Mouse (Mus musculus): ENCODE results near the gene Serpinb9e.
"Not testable (repeated sequence)": the region's sequence is repeated elsewhere in the genome, so short reads cannot be mapped to it uniquely, and the experiment has no call there.

Serpinb9e gene

DNA sequence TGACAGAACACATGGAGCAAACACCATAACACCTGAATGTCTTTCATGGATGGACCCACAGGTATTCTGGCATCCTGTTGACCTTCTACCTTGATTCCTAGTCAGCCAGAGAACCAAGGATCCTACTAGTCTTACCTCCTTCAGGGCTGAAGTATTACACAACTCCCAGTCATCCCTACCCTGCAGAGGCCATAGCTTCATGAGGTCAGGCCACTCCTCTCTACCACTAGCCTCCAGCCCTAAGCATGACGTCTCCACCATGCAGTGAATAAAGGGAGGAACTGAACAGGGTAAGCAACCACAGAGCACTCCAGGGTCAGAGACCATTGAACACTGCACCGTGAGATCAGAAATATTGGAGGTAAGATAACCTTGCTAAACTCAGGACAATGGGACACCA, at the start of gene Serpinb9e:
Serpinb9e (plus strand) TSS at position 301 of the 400 bp plus-strand sequence.
- not testable (repeated sequence) for DNase-seq

DNA sequence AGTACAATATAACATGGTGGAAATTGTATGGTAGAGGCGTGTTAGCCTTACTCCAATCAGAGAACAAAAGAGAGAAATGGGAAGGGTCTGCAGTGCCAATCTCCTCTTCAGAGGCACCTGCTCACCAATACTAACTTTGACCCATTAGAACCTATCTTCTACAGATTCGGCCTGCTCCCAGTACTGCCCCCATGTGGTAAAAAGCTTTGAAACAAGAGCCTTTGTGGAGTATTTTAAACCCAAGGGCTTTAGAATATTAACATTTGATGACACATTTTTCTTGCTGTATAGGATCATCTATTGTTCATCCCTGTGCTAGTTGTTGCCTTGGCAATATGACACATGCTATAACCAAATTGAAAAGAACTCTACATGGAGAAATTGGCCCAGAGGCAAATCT, 49.7 kb upstream of the Serpinb9e start:
- DNase-seq, result no peak

DNA sequence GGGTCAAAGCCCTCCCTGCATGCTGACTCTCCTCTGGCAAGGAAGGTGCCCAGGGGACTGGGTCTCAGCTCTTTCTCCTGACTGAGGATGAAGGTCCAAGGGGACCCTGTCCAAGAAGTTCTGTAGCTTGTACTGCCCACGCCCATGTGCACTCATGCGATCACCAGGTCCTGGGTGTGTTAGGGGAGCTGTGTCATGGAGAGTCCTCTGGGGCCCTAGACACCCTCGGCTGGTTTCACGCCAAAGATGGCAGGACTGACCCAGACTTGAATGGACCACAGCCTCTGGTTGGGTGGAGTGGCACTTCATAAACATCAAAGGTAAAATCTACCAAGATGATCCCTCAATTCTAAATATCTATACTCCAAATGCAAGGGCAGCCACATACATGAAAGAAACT, 59.2 kb downstream of the Serpinb9e start:
- DNase-seq, result not testable (repeated sequence)
